Mouse (Mus musculus): ENCODE data around the gene Gpsm1. TPM values are rescaled to one million over a fixed set of nuclear protein-coding genes. Genes with fewer than 3 reads are reported as not detected.

The Gpsm1 gene
- polyA plus RNA-seq, 1 experiment from 2014 or later, result 44.4 TPM

DNA sequence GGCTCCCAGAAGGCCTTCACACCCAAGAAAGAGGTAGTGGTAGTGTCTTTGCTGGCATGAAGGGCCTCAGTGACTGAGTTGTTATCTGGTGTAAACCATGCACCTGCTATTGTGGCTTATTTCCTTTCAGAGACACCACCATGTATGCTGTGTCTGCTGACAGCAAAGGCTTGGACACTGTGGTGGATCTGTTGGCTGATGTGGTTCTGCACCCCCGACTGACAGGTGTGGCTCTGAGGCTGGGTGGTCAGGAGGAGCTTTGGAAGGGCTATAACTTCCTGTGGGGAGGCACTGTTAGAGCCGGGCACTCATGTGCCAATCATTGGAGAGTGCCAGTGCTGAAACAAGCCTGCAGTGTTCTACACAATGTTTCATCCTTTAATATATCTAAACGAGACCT is 75.6 kb downstream of the Gpsm1 start:
- no peak for ATAC-seq (replicated peaks; ENCODE audit: low FRiP score)
- 81% methylated on average over 3 of the region's 3 CpGs for whole genome bisulfite sequencing
- Histone ChIP-seq H3K36me3 (peaks cover 75% of the 10 kb centered on the region), H3K9ac (no peak overlapping the region), H3K4me2 (no peak overlapping the region), H3K4me1 (peaks cover 21% of the 10 kb centered on the region), H3K27me3 (no peaks in the 10 kb centered on the region), H3K4me3 (replicated peaks) (no peak overlapping the region), H3K27ac (no peak overlapping the region), H3K9me3 (replicated peaks) (no peaks in the 10 kb centered on the region)

DNA sequence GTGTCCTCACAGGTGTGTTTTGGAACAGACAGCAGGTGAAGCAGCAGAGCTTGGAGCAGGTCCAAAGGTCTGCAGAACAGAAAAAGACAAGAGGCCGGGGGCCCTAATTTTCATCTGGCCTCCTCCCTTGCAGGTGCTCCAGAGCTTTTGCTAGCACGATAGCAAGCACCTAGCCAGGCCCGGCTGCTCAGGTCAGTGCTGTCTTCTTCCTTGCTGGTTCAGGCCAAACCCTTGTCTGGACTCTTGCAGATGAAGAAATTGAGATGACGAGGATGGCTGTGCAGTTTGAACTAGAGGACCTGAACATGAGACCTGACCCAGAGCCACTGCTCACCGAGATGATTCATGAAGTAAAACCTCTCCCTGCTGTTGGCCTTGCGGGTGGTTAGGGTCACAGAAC is 76.3 kb downstream of the Gpsm1 start:
- H3K36me3 ChIP-seq, result peaks cover 75% of the 10 kb centered on the region
- peaks cover 21% of the 10 kb centered on the region for H3K4me1 ChIP-seq
- H3K4me2 ChIP-seq, result no peak overlapping the region
- 89% methylated on average over 6 of the region's 6 CpGs for WGBS
- ATAC-seq (replicated peaks; ENCODE audit: low FRiP score), result no peak
- no peak overlapping the region for H3K9ac ChIP-seq
- H3K9me3 ChIP-seq (replicated peaks), result no peaks in the 10 kb centered on the region
- no peaks in the 10 kb centered on the region for H3K27me3 ChIP-seq
- H3K27ac ChIP-seq, result no peak overlapping the region
- H3K4me3 ChIP-seq (replicated peaks), result no peak overlapping the region

Other genes starting within 250 kb of the Gpsm1 start
- gene Nacc2, start 192.3 kb upstream of the Gpsm1 start, polyA plus RNA-seq (2015; fragmentation: Nextera tagmentation; extraction: Ambion mirVana), result 8.7 and 10.5 TPM in 2 replicates
- gene Lhx3, start 107.2 kb upstream of the Gpsm1 start, polyA plus RNA-seq (2015; fragmentation: Nextera tagmentation; extraction: Ambion mirVana), result not detected in 2 replicates
- 17.5 and 19.6 TPM in 2 replicates for gene Qsox2, start 78.0 kb upstream of the Gpsm1 start, polyA plus RNA-seq (2015; fragmentation: Nextera tagmentation; extraction: Ambion mirVana)
- 0.04 TPM in 1 of 2 replicates, not detected in the other for gene Ccdc187, start 21.0 kb upstream of the Gpsm1 start, polyA plus RNA-seq (2015; fragmentation: Nextera tagmentation; extraction: Ambion mirVana)
- gene Dnlz, start 36.6 kb downstream of the Gpsm1 start, polyA plus RNA-seq (2015; fragmentation: Nextera tagmentation; extraction: Ambion mirVana), result 29.8 and 31.9 TPM in 2 replicates
- gene Card9, start 45.4 kb downstream of the Gpsm1 start, polyA plus RNA-seq (2015; fragmentation: Nextera tagmentation; extraction: Ambion mirVana), result 1.1 and 1.7 TPM in 2 replicates
- 27.9 and 31.3 TPM in 2 replicates for gene Snapc4, start 65.1 kb downstream of the Gpsm1 start, polyA plus RNA-seq (2015; fragmentation: Nextera tagmentation; extraction: Ambion mirVana)
- gene Entr1, start 73.8 kb downstream of the Gpsm1 start, polyA plus RNA-seq (2015; fragmentation: Nextera tagmentation; extraction: Ambion mirVana), result 110 and 115 TPM in 2 replicates
- gene Pmpca, start 73.8 kb downstream of the Gpsm1 start, polyA plus RNA-seq (2015; fragmentation: Nextera tagmentation; extraction: Ambion mirVana), result 113 TPM in 2 replicates
- gene Inpp5e, start 93.7 kb downstream of the Gpsm1 start, polyA plus RNA-seq (2015; fragmentation: Nextera tagmentation; extraction: Ambion mirVana), result 22.4 and 25.8 TPM in 2 replicates
- 25.3 and 26.0 TPM in 2 replicates for gene Sec16a, start 129.7 kb downstream of the Gpsm1 start, polyA plus RNA-seq (2015; fragmentation: Nextera tagmentation; extraction: Ambion mirVana)
- 22.0 and 24.6 TPM in 2 replicates for gene Notch1, start 201.1 kb downstream of the Gpsm1 start, polyA plus RNA-seq (2015; fragmentation: Nextera tagmentation; extraction: Ambion mirVana)